Mouse (Mus musculus) embryonic fibroblast, embryonic 13.5 days (primary cell): ENCODE results near the gene Cacna1c. TPM values are rescaled to one million over a fixed set of nuclear protein-coding genes. Genes with fewer than 3 reads are reported as not detected.

Experiments used
- H3K27ac ChIP-seq: 2 replicates; pipeline ENCODE4 v1.5.1; 2012; ENCODE audit warnings: low read length, control low read depth, inconsistent platforms; ENCODE audit not compliant: insufficient read depth
- H3K4me1 ChIP-seq: 2 replicates; pipeline ENCODE4 v1.6.1; 2011; ENCODE audit warnings: low read length; ENCODE audit not compliant: control insufficient read depth, insufficient read depth
- H3K4me3 ChIP-seq: 2 replicates; pipeline ENCODE4 v1.5.1; 2011; ENCODE audit warnings: mild to moderate bottlenecking, control low read depth, low read length; ENCODE audit not compliant: insufficient read depth
- CTCF ChIP-seq: IDR thresholded peaks from 2 replicates; pipeline ENCODE4 v1.5.1; 2011; ENCODE audit warnings: mild to moderate bottlenecking, control low read depth, low read length, moderate library complexity, borderline replicate concordance; ENCODE audit not compliant: insufficient read depth
- POLR2A ChIP-seq: IDR thresholded peaks from 2 replicates; pipeline ENCODE4 v1.6.1; 2011; ENCODE audit warnings: low read depth, mild to moderate bottlenecking, control low read depth, low read length, moderate library complexity
- polyA plus RNA-seq: library from polyadenylated mRNA; stranded (reverse); fragments of >200 nt; gene quantifications from 2 replicates; pipeline ENCODE4 v1.2.4, GENCODE M21; 2011; ENCODE audit warnings: low read depth; ENCODE audit not compliant: missing spikeins, insufficient read length

Gene Cacna1c
- polyA plus RNA-seq, result 39.2 and 40.7 TPM in 2 replicates

GRCm38 (mm10) chr6:119196382-119197305 lies at the start of gene Cacna1c:
TSS of gene Cacna1c (minus strand) at chr6:119196418.
- Histone ChIP-seq H3K4me1 (0 out of 2 replicates have a peak, but pooled peaks cover 3% of the 10 kb centered on the region), H3K4me3 (no peak within 1 kb of the TSS), H3K27ac (no peak within 1 kb of the TSS)
- TF ChIP-seq POLR2A, result no peak
- TF ChIP-seq CTCF, result no peak

- H3K27ac ChIP-seq, result no peak overlapping the region
- H3K4me3 ChIP-seq, result no peak overlapping the region
- TF ChIP-seq POLR2A, result no peak
- TF ChIP-seq CTCF, result no peak
- H3K4me1 ChIP-seq, result no peaks in the 10 kb centered on the region
These were observed 44.9 kb upstream of the Cacna1c start for GRCm38 (mm10) chr6:119240871-119241705.

GRCm38 (mm10) chr6:119240256-119240655 lies 44.0 kb upstream of the Cacna1c start:
- Histone ChIP-seq H3K4me1 (no peaks in the 10 kb centered on the region), H3K27ac (no peak overlapping the region), H3K4me3 (no peak overlapping the region)
- TF ChIP-seq CTCF (no peak), POLR2A (no peak)

GRCm38 (mm10) chr6:119239341-119240005 lies 43.3 kb upstream of the Cacna1c start:
- TF ChIP-seq CTCF, result no peak
- TF ChIP-seq POLR2A, result no peak
- no peak overlapping the region for H3K27ac ChIP-seq
- H3K4me3 ChIP-seq, result no peak overlapping the region
- H3K4me1 ChIP-seq, result no peaks in the 10 kb centered on the region

- Histone ChIP-seq H3K27ac (no peak overlapping the region), H3K4me1 (no peaks in the 10 kb centered on the region), H3K4me3 (no peak overlapping the region)
- no peak for TF ChIP-seq CTCF
- TF ChIP-seq POLR2A, result no peak
These were observed 41.3 kb upstream of the Cacna1c start for GRCm38 (mm10) chr6:119237427-119237989.

GRCm38 (mm10) chr6:119236241-119236640 lies 40.0 kb upstream of the Cacna1c start, which contains the start of gene Cacna2d4:
TSS of gene Cacna2d4 (plus strand) at chr6:119236526.
- H3K4me1 ChIP-seq, result no peaks in the 10 kb centered on the region
- H3K4me3 ChIP-seq, result no peak within 1 kb of the TSS
- no peak for TF ChIP-seq POLR2A
- H3K27ac ChIP-seq, result no peak within 1 kb of the TSS

- Histone ChIP-seq H3K4me3 (no peak overlapping the region), H3K27ac (no peak overlapping the region), H3K4me1 (no peaks in the 10 kb centered on the region)
- TF ChIP-seq POLR2A, result no peak
- no peak for TF ChIP-seq CTCF
These were observed 39.2 kb upstream of the Cacna1c start for GRCm38 (mm10) chr6:119235441-119235840.

- Histone ChIP-seq H3K4me3 (no peak overlapping the region), H3K27ac (no peak overlapping the region)
These were observed 36.8 kb upstream of the Cacna1c start for GRCm38 (mm10) chr6:119233066-119233465.

More at GRCm38 (mm10) chr6:119233066-119233465, 36.8 kb upstream of the Cacna1c start:
- H3K4me1 ChIP-seq, result no peaks in the 10 kb centered on the region
- TF ChIP-seq CTCF (no peak), POLR2A (no peak)
